Mouse (Mus musculus): ENCODE data around the gene Prpsap2. TPM values are rescaled to one million over a fixed set of nuclear protein-coding genes. Genes with fewer than 3 reads are reported as not detected.

Gene Prpsap2
- total and polyA plus RNA-seq, 2 experiments from 2014 or later, result 40.7 to 42.7 TPM

DNA sequence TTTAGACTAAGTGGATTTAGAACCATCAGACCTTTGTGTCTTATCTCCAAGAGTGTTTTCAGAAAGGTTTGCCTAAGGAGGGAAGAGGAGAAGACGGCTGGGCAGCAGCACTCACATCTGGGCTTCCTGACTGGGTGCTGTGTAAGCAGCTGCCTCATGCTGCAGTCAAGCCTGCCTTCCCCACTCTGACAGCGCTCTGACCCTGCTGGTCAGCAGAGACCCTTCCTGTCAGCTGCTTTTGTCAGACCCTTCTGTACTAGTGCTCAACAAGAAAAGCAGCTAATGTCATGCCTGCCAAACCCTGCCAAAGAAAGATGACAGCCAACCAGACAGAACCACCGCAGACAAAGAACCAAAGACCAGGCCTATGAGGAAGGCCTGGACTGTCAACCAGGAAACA lies 18.1 kb downstream of the Prpsap2 start:
- Histone ChIP-seq H3K27ac (no peak overlapping the region), H3K4me3 (ENCODE audit: low read length) (no peak overlapping the region), H3K36me3 (ENCODE audit: insufficient read depth, low read length) (peaks cover 33% of the 10 kb centered on the region), H3K4me2 (ENCODE audit: low read depth, low read length) (no peak overlapping the region), H3K9me3 (ENCODE audit: low read length) (no peaks in the 10 kb centered on the region), H3K4me1 (ENCODE audit: insufficient read depth, low read length) (no peaks in the 10 kb centered on the region), H3K27me3 (ENCODE audit: insufficient read depth, low read length) (no peaks in the 10 kb centered on the region), H3K9ac (replicated peaks; ENCODE audit: low read length) (no peak overlapping the region)
- DNase-seq (ENCODE audit: low spot score) (no peak), ATAC-seq (0 out of 2 replicates have a peak, but pooled peaks have one; percentile 47)
- TF ChIP-seq CTCF (IDR thresholded peaks at IDR 0.05; ENCODE audit: low read depth), result no peak
- WGBS, result 43% methylated on average over 3 of the region's 3 CpGs

DNA sequence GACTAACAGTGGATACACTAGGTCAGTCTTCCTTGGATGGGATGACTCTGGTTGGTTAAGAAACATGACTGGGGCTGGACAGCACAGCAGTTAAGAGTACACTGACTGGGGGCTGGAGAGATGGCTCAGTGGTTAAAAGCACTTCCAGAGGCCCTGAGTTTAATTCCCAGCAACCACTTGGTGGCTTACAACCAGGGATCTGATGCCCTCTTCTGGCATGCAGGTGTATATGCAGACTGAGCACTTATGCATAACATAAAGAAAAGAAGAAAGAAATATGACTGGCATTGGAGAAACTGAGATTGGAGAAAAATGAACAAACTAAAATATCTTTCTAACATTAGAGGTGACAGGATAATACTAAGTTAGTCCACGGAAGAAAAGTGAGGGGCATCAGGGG lies 21.4 kb downstream of the Prpsap2 start:
- Histone ChIP-seq H3K9ac (replicated peaks; ENCODE audit: low read length) (no peak overlapping the region), H3K4me1 (ENCODE audit: insufficient read depth, low read length) (no peaks in the 10 kb centered on the region), H3K4me3 (ENCODE audit: low read length) (no peak overlapping the region), H3K9me3 (ENCODE audit: low read length) (no peaks in the 10 kb centered on the region), H3K4me2 (ENCODE audit: low read depth, low read length) (no peak overlapping the region), H3K27me3 (ENCODE audit: insufficient read depth, low read length) (no peaks in the 10 kb centered on the region), H3K36me3 (ENCODE audit: insufficient read depth, low read length) (peaks cover 50% of the 10 kb centered on the region), H3K27ac (no peak overlapping the region)
- no peak; the same call in 1 of the 2 replicates for TF ChIP-seq CTCF (IDR thresholded peaks at IDR 0.05; ENCODE audit: low read depth)
- DNase-seq (ENCODE audit: low spot score) (no peak), ATAC-seq (no peak)
- 100% methylated on average over 1 of the region's 1 CpGs for WGBS

DNA sequence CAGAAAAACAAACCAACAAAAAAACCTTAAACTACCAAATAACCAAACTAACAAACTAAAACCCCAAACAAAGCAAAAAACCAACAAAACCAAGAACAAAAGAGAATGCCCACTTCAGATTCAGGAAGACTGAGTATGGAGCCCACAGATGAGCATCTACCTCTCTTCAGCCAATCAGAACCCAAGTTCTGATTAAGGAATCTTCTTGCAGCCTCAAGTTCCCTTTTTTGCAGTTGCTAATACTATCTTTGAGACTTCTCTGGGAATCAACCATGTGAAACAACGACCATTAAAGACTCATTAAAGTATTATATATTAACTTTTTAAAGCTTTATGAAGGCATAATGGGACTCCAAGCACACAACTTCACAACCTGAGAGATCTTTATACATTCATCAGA lies 24.6 kb downstream of the Prpsap2 start:
- TF ChIP-seq CTCF (IDR thresholded peaks at IDR 0.05; ENCODE audit: low read depth), result no peak
- Histone ChIP-seq H3K9me3 (ENCODE audit: low read length) (no peaks in the 10 kb centered on the region), H3K4me3 (ENCODE audit: low read length) (no peak overlapping the region), H3K4me1 (ENCODE audit: insufficient read depth, low read length) (no peaks in the 10 kb centered on the region), H3K27me3 (ENCODE audit: insufficient read depth, low read length) (no peaks in the 10 kb centered on the region), H3K27ac (no peak overlapping the region), H3K9ac (replicated peaks; ENCODE audit: low read length) (no peak overlapping the region), H3K36me3 (ENCODE audit: insufficient read depth, low read length) (peaks cover 64% of the 10 kb centered on the region), H3K4me2 (ENCODE audit: low read depth, low read length) (no peak overlapping the region)
- 85% methylated on average over 1 of the region's 1 CpGs for WGBS
- no peak for ATAC-seq
- DNase-seq (ENCODE audit: low spot score), result no peak

DNA sequence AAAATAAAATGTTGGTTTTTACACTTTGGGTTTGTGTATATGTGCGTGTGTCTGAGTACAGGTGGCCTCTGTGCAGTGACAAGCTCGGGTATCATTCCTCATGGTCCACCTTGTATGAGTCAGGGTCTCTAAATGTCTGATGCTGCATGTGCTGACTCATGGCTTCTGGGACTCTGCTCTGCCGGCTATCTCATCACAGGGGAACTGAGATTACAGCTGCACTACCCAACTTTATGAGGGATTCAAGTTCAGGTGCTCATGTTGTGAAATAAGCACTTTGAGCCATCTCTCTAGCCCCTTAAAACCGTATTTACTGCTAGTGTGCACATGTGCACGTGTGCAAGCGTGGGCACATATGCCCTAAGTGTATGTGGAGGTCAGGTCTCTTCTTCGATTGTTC lies 29.2 kb downstream of the Prpsap2 start:
- Histone ChIP-seq H3K27me3 (ENCODE audit: insufficient read depth, low read length) (no peaks in the 10 kb centered on the region), H3K36me3 (ENCODE audit: insufficient read depth, low read length) (peaks cover 56% of the 10 kb centered on the region), H3K4me2 (ENCODE audit: low read depth, low read length) (no peak overlapping the region), H3K4me3 (ENCODE audit: low read length) (no peak overlapping the region), H3K9ac (replicated peaks; ENCODE audit: low read length) (no peak overlapping the region), H3K9me3 (ENCODE audit: low read length) (no peaks in the 10 kb centered on the region), H3K4me1 (ENCODE audit: insufficient read depth, low read length) (no peaks in the 10 kb centered on the region), H3K27ac (no peak overlapping the region)
- TF ChIP-seq CTCF (IDR thresholded peaks at IDR 0.05; ENCODE audit: low read depth), result no peak
- 92% methylated on average over 7 of the region's 7 CpGs for WGBS
- ATAC-seq (no peak), DNase-seq (ENCODE audit: low spot score) (no peak)

DNA sequence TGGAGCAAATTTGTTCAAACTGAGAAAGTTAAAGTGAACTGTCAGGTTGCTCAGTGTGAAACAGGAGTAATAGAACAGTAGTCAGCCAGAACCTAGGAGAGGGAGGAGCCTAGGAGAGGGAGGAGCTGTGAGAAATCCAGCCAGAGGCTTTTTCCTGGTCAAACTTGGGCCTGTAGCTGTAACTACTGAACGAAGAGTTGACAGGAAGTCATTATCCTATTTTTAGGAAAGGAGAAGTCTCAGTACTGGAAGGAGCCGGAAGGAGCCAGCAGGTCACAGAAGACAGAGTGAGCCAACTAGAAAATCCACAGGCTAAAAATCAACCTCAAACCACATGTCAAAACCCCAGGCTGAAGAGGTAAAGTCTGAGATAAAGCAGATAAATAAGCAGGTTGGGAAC lies 33.9 kb downstream of the Prpsap2 start:
- H3K27me3 ChIP-seq (ENCODE audit: insufficient read depth, low read length), result no peaks in the 10 kb centered on the region
- no peak for TF ChIP-seq CTCF (IDR thresholded peaks at IDR 0.05; ENCODE audit: low read depth)
- WGBS, result 85% methylated on average over 2 of the region's 2 CpGs
- ATAC-seq, result no peak
- no peak overlapping the region for H3K27ac ChIP-seq
- H3K4me3 ChIP-seq (ENCODE audit: low read length), result no peak overlapping the region
- H3K9ac ChIP-seq (replicated peaks; ENCODE audit: low read length), result no peak overlapping the region
- no peak for DNase-seq (ENCODE audit: low spot score)
- no peaks in the 10 kb centered on the region for H3K4me1 ChIP-seq (ENCODE audit: insufficient read depth, low read length)
- no peak overlapping the region for H3K4me2 ChIP-seq (ENCODE audit: low read depth, low read length)
- no peaks in the 10 kb centered on the region for H3K9me3 ChIP-seq (ENCODE audit: low read length)
- H3K36me3 ChIP-seq (ENCODE audit: insufficient read depth, low read length), result peaks cover 38% of the 10 kb centered on the region

DNA sequence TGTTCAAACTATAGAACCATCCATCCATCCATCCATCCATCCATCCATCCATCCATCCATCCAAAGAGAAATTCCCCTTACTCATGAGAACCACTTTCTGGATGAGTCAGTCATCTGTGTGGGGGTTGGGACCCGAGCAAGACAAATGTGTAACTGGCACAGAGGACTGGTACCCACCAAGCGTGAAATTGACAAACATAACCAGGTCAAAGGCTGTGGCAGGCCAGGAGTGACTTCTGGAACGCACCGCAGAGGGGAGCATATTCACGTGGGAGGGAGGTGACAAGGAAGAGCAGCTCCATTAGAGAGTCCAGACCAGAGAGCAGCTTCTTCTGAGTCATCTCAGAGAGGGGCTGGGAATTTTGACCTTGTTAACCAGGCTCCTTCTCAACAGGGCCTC lies 39.8 kb downstream of the Prpsap2 start:
- H3K9me3 ChIP-seq (ENCODE audit: low read length), result no peaks in the 10 kb centered on the region
- H3K4me1 ChIP-seq (ENCODE audit: insufficient read depth, low read length), result no peaks in the 10 kb centered on the region
- ATAC-seq (no peak), DNase-seq (ENCODE audit: low spot score) (no peak)
- H3K27ac ChIP-seq, result no peak overlapping the region
- no peak overlapping the region for H3K4me2 ChIP-seq (ENCODE audit: low read depth, low read length)
- no peak overlapping the region for H3K4me3 ChIP-seq (ENCODE audit: low read length)
- H3K27me3 ChIP-seq (ENCODE audit: insufficient read depth, low read length), result no peaks in the 10 kb centered on the region
- H3K36me3 ChIP-seq (ENCODE audit: insufficient read depth, low read length), result 0 out of 2 replicates have a peak, but pooled peaks cover 2% of the 10 kb centered on the region
- no peak overlapping the region for H3K9ac ChIP-seq (replicated peaks; ENCODE audit: low read length)
- no peak for TF ChIP-seq CTCF (IDR thresholded peaks at IDR 0.05; ENCODE audit: low read depth)
- WGBS, result 59% methylated on average over 5 of the region's 5 CpGs

DNA sequence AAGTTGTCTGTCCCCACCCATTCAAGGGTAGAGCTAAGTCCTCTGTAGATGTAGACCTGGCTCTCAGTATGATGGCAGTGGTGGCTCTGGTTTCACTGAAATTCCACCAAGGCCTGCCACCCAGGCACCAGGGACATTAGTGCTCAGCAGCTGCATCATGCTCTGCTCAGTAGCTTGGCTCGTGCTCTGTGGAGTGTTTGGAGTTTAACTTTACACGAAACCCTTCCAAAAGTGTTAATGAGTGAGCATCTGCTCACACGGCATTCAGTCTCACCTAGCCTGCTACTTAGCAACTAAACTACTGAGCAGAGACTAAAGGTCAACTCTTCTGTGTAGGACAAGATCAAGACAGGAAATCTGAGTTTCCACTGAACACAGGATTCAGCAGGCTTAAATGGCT lies 41.3 kb downstream of the Prpsap2 start, which contains the start of gene Slc5a10:
Slc5a10 (minus strand) TSS at position 191 of the 400 bp plus-strand sequence.
- no peaks in the 10 kb centered on the region for H3K27me3 ChIP-seq (ENCODE audit: insufficient read depth, low read length)
- no peaks in the 10 kb centered on the region for H3K9me3 ChIP-seq (ENCODE audit: low read length)
- DNase-seq (ENCODE audit: low spot score) (no peak), ATAC-seq (no peak)
- no peak for TF ChIP-seq CTCF (IDR thresholded peaks at IDR 0.05; ENCODE audit: low read depth)
- H3K4me2 ChIP-seq (ENCODE audit: low read depth, low read length), result no peak within 1 kb of the TSS
- no peaks in the 10 kb centered on the region for H3K36me3 ChIP-seq (ENCODE audit: insufficient read depth, low read length)
- H3K9ac ChIP-seq (replicated peaks; ENCODE audit: low read length), result no peak within 1 kb of the TSS
- no peak within 1 kb of the TSS for H3K4me3 ChIP-seq (ENCODE audit: low read length)
- WGBS, result 83% methylated on average over 3 of the region's 3 CpGs
- no peaks in the 10 kb centered on the region for H3K4me1 ChIP-seq (ENCODE audit: insufficient read depth, low read length)
- H3K27ac ChIP-seq, result no peak within 1 kb of the TSS

All from hindbrain, postnatal 0 days (tissue).